Mouse (Mus musculus) effector memory CD4-positive, alpha-beta T cell, adult 5 months (primary cell): Measurements from ENCODE around the gene Gm5460. TPM values are rescaled to one million over a fixed set of nuclear protein-coding genes. Genes with fewer than 3 reads are reported as not detected.

Source experiments
- polyA plus RNA-seq: library from polyadenylated mRNA; unstranded; fragments of 100-300 nt; shearing (Covaris generic); gene quantifications from one replicate; pipeline ENCODE4 v1.2.1, GENCODE M21; 2017

Gm5460 gene
- not detected for polyA plus RNA-seq

DNA sequence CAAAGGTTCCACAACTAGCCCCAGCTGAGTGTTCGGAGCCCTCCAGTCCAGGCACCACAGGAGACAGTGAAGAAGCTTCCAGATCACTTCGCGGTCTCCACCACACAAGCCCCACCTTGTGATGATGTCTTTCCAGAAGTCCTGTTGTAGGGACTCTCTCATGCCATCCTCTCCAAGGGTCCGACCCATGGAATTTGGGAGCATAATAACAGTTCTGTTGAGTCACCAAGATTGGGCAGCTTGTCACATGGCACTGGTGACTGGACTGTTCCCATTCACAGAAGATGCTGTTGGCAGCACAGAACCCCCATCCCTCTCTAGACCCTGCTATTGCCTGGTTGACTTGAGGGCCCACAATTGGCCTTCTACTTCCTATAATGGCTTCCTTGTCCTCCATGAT is at the start of gene Gm5460:
Gene Gm5460 (plus strand): TSS at position 378 of the 400 bp plus-strand sequence.

DNA sequence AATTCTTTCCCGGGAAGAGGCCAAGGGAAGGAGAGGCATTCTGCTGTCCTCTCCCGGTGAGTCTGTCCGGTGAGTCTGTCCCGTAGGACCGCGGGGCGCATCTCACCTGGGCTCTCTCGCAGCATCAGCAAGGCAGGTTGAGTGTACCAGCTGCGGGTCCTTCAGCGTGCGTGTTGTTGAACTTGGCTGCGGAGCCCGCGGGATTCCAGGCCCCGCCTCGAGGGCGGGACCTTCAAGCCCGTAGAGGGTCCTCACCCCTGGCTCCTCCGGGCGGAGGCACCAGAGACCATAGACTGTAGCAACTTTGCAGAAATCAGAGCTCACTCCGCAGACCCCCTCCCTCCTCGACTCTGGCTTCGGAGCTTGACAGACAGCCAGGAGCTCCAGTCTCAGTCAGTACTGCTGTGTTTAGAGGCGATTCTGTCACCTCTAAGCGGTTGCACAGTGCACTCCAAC is 37.9 kb upstream of the Gm5460 start, which contains the start of gene Zfp488:
Gene Zfp488 (minus strand): TSS at position 161 of the 456 bp plus-strand sequence.

DNA sequence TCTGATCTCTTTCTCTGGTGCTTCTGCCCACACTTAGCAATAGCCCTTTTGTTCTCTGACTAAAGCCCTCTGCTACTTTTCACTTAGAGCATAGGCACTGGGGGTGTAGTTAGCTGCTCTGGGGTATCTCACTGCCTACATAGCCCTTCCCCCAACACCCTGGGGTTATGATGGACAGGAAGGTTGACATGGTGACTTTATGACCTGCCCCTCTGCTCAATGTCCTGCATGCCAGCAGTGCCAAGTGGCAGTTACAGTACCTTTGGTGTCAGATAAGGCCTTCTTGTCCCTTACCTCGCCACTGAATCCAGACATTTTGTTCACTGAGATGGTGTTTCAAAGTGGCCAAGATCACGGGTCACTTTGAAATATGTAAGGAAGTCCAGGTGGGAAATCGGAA is 1.5 kb upstream of the Gm5460 start, which contains the start of gene Gm30083:
Gene Gm30083 (minus strand): TSS at position 120 of the 400 bp plus-strand sequence.

DNA sequence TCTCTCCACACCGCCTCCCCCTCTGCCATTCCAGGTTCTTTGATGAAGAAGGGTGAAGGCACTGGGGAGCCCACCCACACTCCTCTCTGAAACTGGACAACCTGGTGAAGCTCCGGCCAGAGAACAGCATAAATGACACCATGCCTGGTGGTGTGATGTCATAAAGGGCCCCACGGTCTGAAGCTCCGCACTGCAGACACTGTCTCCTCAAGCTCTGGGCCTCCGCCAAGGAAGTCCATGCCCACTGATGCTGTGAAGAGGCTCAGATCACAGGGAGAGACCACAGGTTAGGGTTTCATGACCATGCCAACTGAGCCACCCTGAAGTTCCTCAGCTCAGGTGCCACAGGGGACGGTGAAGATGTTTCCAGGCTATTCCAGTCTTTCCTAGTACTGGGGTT is 36.0 kb downstream of the Gm5460 start, which contains the start of gene Antxrl:
Gene Antxrl (plus strand): TSS at position 192 of the 400 bp plus-strand sequence.

DNA sequence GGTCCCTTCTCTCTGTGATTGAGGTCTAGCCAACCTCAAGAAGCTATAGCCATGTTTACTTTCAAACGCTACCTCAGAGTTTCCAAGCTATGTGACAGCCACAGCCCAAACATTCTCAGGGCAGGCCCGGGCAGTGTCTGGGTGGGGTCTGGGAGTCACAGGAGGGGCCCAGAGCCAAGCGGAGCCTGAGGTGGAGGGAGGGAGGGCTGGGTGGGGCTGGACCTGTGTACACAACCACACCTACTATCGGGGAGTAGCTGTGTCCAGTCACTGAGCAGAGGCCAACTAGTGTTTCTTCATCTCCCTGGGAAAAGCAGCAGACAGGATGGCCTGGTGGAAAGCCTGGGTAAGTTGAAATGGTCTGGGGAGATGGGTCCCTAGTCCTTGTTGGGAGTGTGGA is 69.2 kb downstream of the Gm5460 start, which contains the start of gene Anxa8:
Gene Anxa8 (plus strand): TSS at position 251 of the 400 bp plus-strand sequence.

Other genes starting within 250 kb of the Gm5460 start
- not detected for gene Gdf10, start 93.2 kb upstream of the Gm5460 start, polyA plus RNA-seq
- gene Gdf2, start 75.7 kb upstream of the Gm5460 start, polyA plus RNA-seq, result not detected
- gene Rbp3, start 62.8 kb upstream of the Gm5460 start, polyA plus RNA-seq, result not detected
- gene Zfp488, start 38.0 kb upstream of the Gm5460 start, polyA plus RNA-seq, result not detected
- gene Gm30083, start 1.6 kb upstream of the Gm5460 start, polyA plus RNA-seq, result not detected
- gene Antxrl, start 35.9 kb downstream of the Gm5460 start, polyA plus RNA-seq, result not detected
- not detected for gene Anxa8, start 69.2 kb downstream of the Gm5460 start, polyA plus RNA-seq
- not detected for gene A630023A22Rik, start 86.0 kb downstream of the Gm5460 start, polyA plus RNA-seq
- gene Npy4r, start 135.7 kb downstream of the Gm5460 start, polyA plus RNA-seq, result not detected
- gene Gprin2, start 184.9 kb downstream of the Gm5460 start, polyA plus RNA-seq, result not detected
- gene Syt15, start 202.8 kb downstream of the Gm5460 start, polyA plus RNA-seq, result 0.24 TPM